7 mouse cellular contexts compared by ENCODE assay signal in the genomic region with DNA sequence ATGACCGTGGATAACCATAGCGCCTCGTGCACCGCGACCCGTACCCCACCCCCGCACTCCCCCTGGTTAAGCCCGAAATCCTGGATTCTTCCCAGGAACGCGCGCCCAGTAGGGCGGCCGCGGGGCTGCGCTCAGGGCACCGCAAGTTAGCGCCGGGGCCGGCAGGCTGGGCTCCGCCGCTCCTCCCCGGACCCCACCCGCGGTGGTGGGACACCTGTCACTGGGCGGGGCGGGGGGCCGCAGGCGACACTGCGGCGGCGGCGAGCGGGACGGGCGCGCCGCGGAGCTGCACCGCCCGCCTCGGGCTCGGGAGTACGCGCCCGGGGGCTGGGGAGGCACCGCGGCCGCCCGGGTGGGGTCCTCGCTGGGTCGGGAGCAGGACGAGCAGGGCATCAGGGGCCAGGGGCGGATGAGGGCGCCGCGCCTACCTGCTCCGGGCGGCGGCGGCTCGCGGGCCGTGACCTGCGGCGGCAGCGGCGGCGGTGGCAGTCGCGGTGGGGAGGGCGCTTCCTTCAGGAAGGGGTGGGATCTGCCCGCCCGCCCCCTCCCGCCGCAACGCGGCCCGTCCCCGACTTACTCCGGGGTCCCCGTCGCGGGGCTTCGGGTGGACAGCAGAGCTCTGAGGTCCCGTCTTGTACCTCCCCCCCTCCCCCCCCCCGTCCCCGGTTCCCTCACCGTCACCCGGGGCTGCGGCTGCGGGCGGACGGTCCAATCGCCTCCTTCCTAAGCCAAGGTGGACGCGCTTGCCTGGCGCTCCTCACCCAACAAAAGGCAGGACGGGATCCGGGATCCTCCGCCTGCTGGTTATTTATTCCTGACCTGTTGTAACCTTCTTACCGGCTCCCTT. TPM values are rescaled to one million over a fixed set of nuclear protein-coding genes. Genes with fewer than 3 reads are reported as not detected.
DNase-seq lines count a peak whose midpoint lies in the region; ATAC-seq lines count a peak whose summit lies in the region.

No protein-coding gene starts in this region.

- H3K27ac ChIP-seq in forebrain, embryonic 11.5 days (ENCODE audit: low read depth, low read length) = no peak overlapping the region
- peak overlapping the region; percentile 30; the same call in 1 of the 2 replicates for H3K27ac ChIP-seq in hindbrain, embryonic 12.5 days
- H3K27ac ChIP-seq in stomach, embryonic 14.5 days (ENCODE audit: low read length) = no peak overlapping the region

- peak; percentile 78 for ATAC-seq in forebrain, embryonic 11.5 days (replicated peaks; ENCODE audit: low FRiP score)
- ATAC-seq in hindbrain, embryonic 12.5 days (ENCODE audit: low FRiP score) = peak; percentile 76
- 0 out of 2 replicates have a peak, but pooled peaks have one; percentile 34 for ATAC-seq in megakaryocyte, adult 5-6 weeks (ENCODE audit: poor library complexity, severe bottlenecking)
- peak; percentile 74; the same call in 1 of the 2 replicates for ATAC-seq in stomach, embryonic 14.5 days (ENCODE audit: insufficient number of reproducible peaks, insufficient read depth, low FRiP score, low read depth)

- H3K27me3 ChIP-seq in forebrain, embryonic 11.5 days (ENCODE audit: control insufficient read depth, insufficient read depth, low read length) = peaks cover 12% of the 10 kb centered on the region
- peaks cover 47% of the 10 kb centered on the region for H3K27me3 ChIP-seq in hindbrain, embryonic 12.5 days
- H3K27me3 ChIP-seq in stomach, embryonic 14.5 days (ENCODE audit: control insufficient read depth, insufficient read depth, low read length) = 0 out of 2 replicates have a peak, but pooled peaks cover 3% of the 10 kb centered on the region

- H3K4me1 ChIP-seq in forebrain, embryonic 11.5 days (replicated peaks; ENCODE audit: control insufficient read depth, insufficient read depth, low read length) = peaks cover 4% of the 10 kb centered on the region; the same call in 1 of the 2 replicates
- H3K4me1 ChIP-seq in hindbrain, embryonic 12.5 days = peaks cover 4% of the 10 kb centered on the region; the same call in 1 of the 2 replicates
- H3K4me1 ChIP-seq in stomach, embryonic 14.5 days (ENCODE audit: control insufficient read depth, insufficient read depth, low read length) = peaks cover 2% of the 10 kb centered on the region; the same call in 1 of the 2 replicates

- H3K9ac ChIP-seq in forebrain, embryonic 11.5 days (ENCODE audit: low read length) = peak overlapping the region; percentile 74
- peak overlapping the region; percentile 84 for H3K9ac ChIP-seq in hindbrain, embryonic 12.5 days
- peak overlapping the region; percentile 52 for H3K9ac ChIP-seq in stomach, embryonic 14.5 days (replicated peaks; ENCODE audit: low read depth, low read length)

- peak overlapping the region; percentile 80 for H3K4me3 ChIP-seq in forebrain, embryonic 11.5 days (ENCODE audit: low read depth, low read length)
- H3K4me3 ChIP-seq in hindbrain, embryonic 12.5 days = peak overlapping the region; percentile 90
- peak overlapping the region; percentile 68 for H3K4me3 ChIP-seq in stomach, embryonic 14.5 days (ENCODE audit: low read depth, low read length)

- no peaks in the 10 kb centered on the region for H3K9me3 ChIP-seq in forebrain, embryonic 11.5 days (ENCODE audit: control insufficient read depth, low read length)
- H3K9me3 ChIP-seq in hindbrain, embryonic 12.5 days (replicated peaks) = no peaks in the 10 kb centered on the region
- no peaks in the 10 kb centered on the region for H3K9me3 ChIP-seq in stomach, embryonic 14.5 days (ENCODE audit: control insufficient read depth, low read depth, low read length)

- WGBS in forebrain, embryonic 11.5 days = under 1% methylated on average over 73 of the region's 101 CpGs
- WGBS in hindbrain, embryonic 12.5 days = under 1% methylated on average over 69 of the region's 101 CpGs
- WGBS in stomach, embryonic 14.5 days = under 1% methylated on average over 67 of the region's 101 CpGs

- DNase-seq in R1 (ENCODE audit: low read depth, low spot score) = peak; percentile 31
- peak; percentile 78 for DNase-seq in brain, adult 2 months (ENCODE audit: low read depth, low spot score)
- peak; percentile 75 for DNase-seq in forebrain, embryonic 11.5 days (ENCODE audit: low spot score)
- peak; percentile 28 to 49 for DNase-seq in layer of hippocampus, postnatal 36 days

- no peaks in the 10 kb centered on the region for H3K36me3 ChIP-seq in forebrain, embryonic 11.5 days (ENCODE audit: control insufficient read depth, insufficient read depth, low read length)
- no peaks in the 10 kb centered on the region for H3K36me3 ChIP-seq in hindbrain, embryonic 12.5 days
- H3K36me3 ChIP-seq in stomach, embryonic 14.5 days (ENCODE audit: control insufficient read depth, insufficient read depth, low read length) = no peaks in the 10 kb centered on the region

- peak overlapping the region; percentile 97 for H3K4me2 ChIP-seq in forebrain, embryonic 11.5 days (ENCODE audit: low read depth, low read length, severe bottlenecking)
- peak overlapping the region; percentile 99 for H3K4me2 ChIP-seq in hindbrain, embryonic 12.5 days (replicated peaks)
- peak overlapping the region; percentile 99 for H3K4me2 ChIP-seq in stomach, embryonic 14.5 days (replicated peaks; ENCODE audit: low read depth, low read length)

RNA-seq across cellular contexts. Expression of a gene that starts 0.6 kb away (rescaled TPM):
- 2.4 TPM in 2 replicates for polyA plus RNA-seq in forebrain, embryonic 11.5 days (2014; fragmentation: Nextera tagmentation; extraction: Ambion mirVana)
- polyA plus RNA-seq in hindbrain, embryonic 12.5 days (2016; fragmentation: Nextera tagmentation; extraction: Ambion mirVana) = 8.2 and 9.9 TPM in 2 replicates
- 10 to 100 TPM; 77.4 to 83.2 TPM for total RNA-seq in layer of hippocampus, postnatal 36 days (2021)
- 0.18 TPM in 1 of 2 replicates, not detected in the other for total RNA-seq in megakaryocyte, adult 5-6 weeks (2015)
- not detected in 2 replicates for total RNA-seq in megakaryocyte, adult 5-6 weeks (2017)
- 4.7 and 4.9 TPM in 2 replicates for polyA plus RNA-seq in stomach, embryonic 14.5 days (2014; fragmentation: Nextera tagmentation; extraction: Ambion mirVana)
